Mouse (Mus musculus) erythroblast, embryonic 14.5 days (primary cell): Measurements from ENCODE around the gene Ccdc117.

Experiments used
- GATA1 ChIP-seq: IDR thresholded peaks from 2 replicates; pipeline ENCODE4 v1.6.1; 2012; ENCODE audit warnings: low read length, inconsistent platforms, mixed read lengths
- TAL1 ChIP-seq: IDR thresholded peaks from 3 replicates; pipeline ENCODE4 v1.6.1; 2012; ENCODE audit warnings: low read length, inconsistent platforms, mixed read lengths

GRCm38 (mm10) chr11:5500903-5501741, 40.9 kb downstream of the Ccdc117 start:
- TF ChIP-seq GATA1 (no peak), TAL1 (no peak)
